Mouse (Mus musculus) brain, embryonic 14.5 days (tissue): ENCODE measurements around the gene Ankrd52.

Source experiments
- CTCF ChIP-seq: fragments of 200-500 bp; IDR thresholded peaks from 2 replicates; pipeline ENCODE4 v1.5.1; 2012; ENCODE audit warnings: inconsistent platforms, mild to moderate bottlenecking, moderate library complexity, borderline replicate concordance; ENCODE audit not compliant: insufficient read depth, insufficient read length; ENCODE audit errors: extremely low read depth
- POLR2A ChIP-seq: fragments of 200-500 bp; IDR thresholded peaks from 2 replicates; pipeline ENCODE4 v1.6.1; 2012; ENCODE audit warnings: mild to moderate bottlenecking, inconsistent platforms, borderline replicate concordance; ENCODE audit not compliant: poor library complexity, insufficient read depth, insufficient read length, severe bottlenecking; ENCODE audit errors: extremely low read depth

- TF ChIP-seq CTCF (no peak), POLR2A (no peak)
These were observed 56.5 kb downstream of the Ankrd52 start for GRCm38 (mm10) chr10:128433417-128433816.
